Mouse (Mus musculus) urinary bladder, postnatal 4 days (tissue): Measurements from ENCODE around the gene Acer2.

Experiments
- DNase-seq, 2 experiments: peaks; one replicate each; pipeline ENCODE4 v3.0.0; 2021 to 2022; ENCODE audit warnings: low spot score in 2 of 2

The Acer2 gene

DNA sequence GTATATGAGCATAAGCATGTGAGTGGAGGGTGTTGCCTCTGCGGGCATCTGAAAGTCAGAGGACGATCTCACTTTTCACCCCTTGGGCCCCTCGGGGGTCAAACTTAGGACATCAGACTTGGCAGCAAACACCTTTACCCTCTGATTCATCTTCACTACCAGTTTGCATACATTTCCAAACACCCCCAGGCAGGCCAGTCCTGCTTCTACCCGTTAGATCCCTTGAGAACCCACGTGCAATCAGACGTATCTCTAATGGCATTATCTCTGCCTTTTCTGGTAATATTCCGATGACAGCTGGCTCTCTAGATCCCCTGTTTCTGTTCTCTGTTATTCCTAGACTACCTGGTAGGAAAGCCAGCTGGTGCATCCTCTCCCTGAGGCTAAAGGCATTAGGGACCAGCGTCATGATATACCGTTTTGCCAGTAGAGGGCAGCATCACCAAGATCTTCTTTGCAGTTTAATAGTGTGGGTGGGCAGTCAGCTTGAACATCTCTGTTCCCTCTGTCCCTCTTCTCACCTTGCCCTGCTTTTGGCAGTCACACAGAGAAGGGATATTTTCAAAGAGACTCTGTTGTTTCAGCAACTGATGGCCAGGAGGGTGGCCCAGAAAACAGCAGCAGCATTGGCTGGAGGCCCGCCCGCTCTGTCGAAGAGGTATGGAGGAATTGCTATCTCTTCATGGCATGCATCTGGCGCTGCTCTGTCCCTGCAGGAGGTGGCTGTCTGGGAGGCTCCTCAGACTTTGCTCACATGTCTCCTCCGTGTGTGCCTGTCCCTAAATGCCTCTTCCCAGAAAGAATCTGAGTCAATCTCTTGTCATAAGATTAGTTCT lies 83.6 kb downstream of the Acer2 start:
- DNase-seq, result peak in 1 of 2 experiments; percentile 32

GRCm38 (mm10) chr4:86977272-86977671 lies 103.1 kb downstream of the Acer2 start:
- DNase-seq, result no peak
